Mouse (Mus musculus) splenic B cell, adult 2 months (primary cell): Measurements from ENCODE around the gene Fpr1.
"Not testable (repeated sequence)": the region's sequence is repeated elsewhere in the genome, so short reads cannot be mapped to it uniquely, and the experiment has no call there.

ENCODE experiments used
- DNase-seq: peaks from one replicate; pipeline ENCODE4 v3.0.0-alpha.2; 2011; ENCODE audit warnings: low read depth, low spot score
- H3K27me3 ChIP-seq: 2 replicates; pipeline ENCODE4 v1.6.1; 2012; ENCODE audit warnings: mild to moderate bottlenecking, low read length, moderate library complexity, mixed read lengths; ENCODE audit not compliant: control insufficient read depth, poor library complexity, insufficient read depth, severe bottlenecking
- H3K36me3 ChIP-seq: 2 replicates; pipeline ENCODE4 v1.6.1; 2012; ENCODE audit warnings: mild to moderate bottlenecking, low read length, moderate library complexity, mixed read lengths; ENCODE audit not compliant: control insufficient read depth, poor library complexity, insufficient read depth, severe bottlenecking

The Fpr1 gene

DNA sequence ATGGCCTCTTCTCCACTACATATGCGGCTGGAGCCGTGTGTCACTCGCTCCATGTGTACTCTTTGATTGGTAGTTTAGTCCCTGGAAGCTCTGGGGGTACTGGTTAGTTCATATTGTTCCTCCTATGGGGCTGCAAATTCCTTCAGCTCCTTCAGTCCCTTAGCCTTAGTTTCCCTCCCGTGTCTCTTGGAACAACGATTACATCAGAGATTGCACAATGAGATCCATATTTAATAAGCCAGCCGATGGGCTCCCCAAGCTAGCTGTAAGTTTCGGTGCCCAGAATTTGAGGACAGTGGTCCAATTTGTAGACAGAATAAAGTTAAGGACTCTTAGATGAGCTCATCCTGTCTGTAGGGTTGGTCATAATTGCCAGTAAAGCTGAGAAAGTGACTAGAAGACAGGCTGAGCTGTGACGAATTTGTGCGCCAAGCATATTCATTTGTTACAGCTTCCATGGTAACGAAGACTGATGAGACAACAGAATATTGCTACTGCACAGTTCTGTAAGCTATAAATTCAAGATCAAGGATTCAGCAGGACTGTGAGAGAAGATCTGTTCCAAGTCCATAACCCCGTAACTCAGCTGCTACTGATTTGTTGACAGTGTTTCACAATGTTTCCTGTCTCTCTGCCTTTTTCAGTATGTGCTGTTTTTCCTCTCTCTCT is 16.8 kb downstream of the Fpr1 start:
- DNase-seq = no peak
- Histone ChIP-seq H3K27me3 (no peaks in the 10 kb centered on the region), H3K36me3 (no peaks in the 10 kb centered on the region)

GRCm38 (mm10) chr17:17865168-17865567 is 18.6 kb downstream of the Fpr1 start:
- Histone ChIP-seq H3K27me3 (no peaks in the 10 kb centered on the region), H3K36me3 (no peaks in the 10 kb centered on the region)
- no peak for DNase-seq

DNA sequence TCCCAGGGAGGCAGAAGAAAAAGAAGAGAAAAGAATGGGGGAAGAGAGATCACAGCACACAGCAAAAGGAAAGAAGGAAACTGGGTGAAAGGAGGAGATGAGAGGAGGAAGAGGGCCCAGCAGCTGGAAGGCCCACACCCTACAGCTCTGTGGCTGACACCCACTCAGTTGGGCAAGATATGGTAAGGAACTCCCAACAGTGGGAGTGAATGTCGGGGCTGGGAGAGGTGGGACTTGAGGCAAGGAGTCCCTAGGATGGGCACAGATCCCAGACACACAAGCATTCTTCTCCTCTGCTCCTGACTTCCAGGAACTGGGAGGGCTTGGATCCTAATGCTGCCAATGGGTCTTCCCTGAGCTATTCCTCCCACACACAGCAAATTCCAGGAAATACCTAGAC is 21.4 kb downstream of the Fpr1 start:
- no peaks in the 10 kb centered on the region for H3K27me3 ChIP-seq
- DNase-seq = no peak

GRCm38 (mm10) chr17:17860110-17860509 is 23.6 kb downstream of the Fpr1 start:
- Histone ChIP-seq H3K27me3 (no peaks in the 10 kb centered on the region), H3K36me3 (no peaks in the 10 kb centered on the region)
- peak; percentile 11 for DNase-seq

More for the DNA sequence above, 21.4 kb downstream of the Fpr1 start:
- H3K36me3 ChIP-seq = no peaks in the 10 kb centered on the region

- Histone ChIP-seq H3K27me3 (no peaks in the 10 kb centered on the region), H3K36me3 (no peaks in the 10 kb centered on the region)
- DNase-seq = no peak
Observed at GRCm38 (mm10) chr17:17857446-17857845, 26.3 kb downstream of the Fpr1 start.

DNA sequence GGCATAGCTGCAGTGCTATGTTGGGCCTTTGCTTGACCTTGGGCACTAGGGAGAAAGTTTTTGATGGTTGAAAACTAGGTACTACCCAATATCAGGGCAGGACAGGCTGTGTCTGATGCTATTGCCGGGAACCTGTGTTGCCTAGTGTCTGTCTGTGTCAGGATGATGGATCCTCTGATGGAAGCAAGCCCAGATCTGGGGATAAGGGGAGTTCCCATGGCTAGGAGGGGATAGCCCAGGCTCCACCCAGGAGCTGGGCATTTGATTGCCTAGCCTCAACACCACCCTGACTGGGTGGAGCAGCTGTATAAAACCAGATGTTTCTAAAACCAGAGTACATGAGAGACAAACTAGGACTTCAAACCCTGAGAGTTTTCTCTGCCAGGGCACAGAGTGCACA is 27.1 kb downstream of the Fpr1 start:
- no peaks in the 10 kb centered on the region for H3K27me3 ChIP-seq
- H3K36me3 ChIP-seq = no peaks in the 10 kb centered on the region
- DNase-seq = no peak

GRCm38 (mm10) chr17:17855064-17855838 is 28.5 kb downstream of the Fpr1 start, which contains the start of gene Has1:
Gene Has1, minus strand, starts transcription at chr17:17855205.
- H3K36me3 ChIP-seq = no peaks in the 10 kb centered on the region

DNA sequence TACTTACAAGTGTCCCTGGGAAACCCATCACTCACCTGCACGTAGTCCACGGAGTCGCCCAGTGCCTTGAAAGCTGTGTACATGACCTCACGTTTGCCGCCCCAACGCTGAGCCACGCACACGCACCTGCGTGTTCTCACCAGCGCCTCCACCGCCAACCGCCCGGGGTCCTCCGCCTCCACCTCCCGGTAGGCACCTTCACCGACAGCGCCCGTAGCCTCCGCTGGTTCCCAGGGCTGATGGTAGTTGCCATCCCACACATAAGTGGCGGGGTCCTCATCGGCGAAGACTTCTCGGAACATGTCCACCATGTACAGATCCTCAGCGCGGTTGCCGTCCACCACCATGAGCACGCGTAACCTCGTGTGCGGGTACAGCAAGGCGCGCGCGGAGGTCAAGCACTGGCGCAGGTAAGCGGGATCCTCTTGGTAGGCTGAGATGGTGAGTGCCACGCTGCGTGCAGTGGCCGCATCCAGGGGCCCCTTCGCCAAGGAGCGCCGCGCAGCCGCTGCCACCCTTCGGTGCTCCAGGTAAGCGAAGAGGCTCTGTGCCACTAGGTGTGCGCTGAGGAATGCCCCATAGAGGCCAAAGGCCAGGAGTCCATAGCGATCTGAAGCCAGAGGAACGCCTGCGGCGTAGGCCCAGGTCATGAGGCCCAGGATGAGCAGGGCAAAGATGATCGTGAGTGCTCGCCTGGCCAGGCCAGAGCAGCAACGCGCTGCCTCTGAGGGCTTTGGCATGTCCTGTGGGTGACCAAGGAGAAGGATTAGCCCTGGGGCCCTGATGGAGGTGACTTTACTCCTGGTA is 33.6 kb downstream of the Fpr1 start:
- DNase-seq = no peak
- Histone ChIP-seq H3K36me3 (no peaks in the 10 kb centered on the region), H3K27me3 (no peaks in the 10 kb centered on the region)

More at GRCm38 (mm10) chr17:17855064-17855838, 28.5 kb downstream of the Fpr1 start, which contains the start of gene Has1:
- no peak for DNase-seq
- H3K27me3 ChIP-seq = no peaks in the 10 kb centered on the region

- DNase-seq = no peak
- H3K27me3 ChIP-seq = no peaks in the 10 kb centered on the region
- no peaks in the 10 kb centered on the region for H3K36me3 ChIP-seq
Observed at GRCm38 (mm10) chr17:17848988-17849387, 34.8 kb downstream of the Fpr1 start.

DNA sequence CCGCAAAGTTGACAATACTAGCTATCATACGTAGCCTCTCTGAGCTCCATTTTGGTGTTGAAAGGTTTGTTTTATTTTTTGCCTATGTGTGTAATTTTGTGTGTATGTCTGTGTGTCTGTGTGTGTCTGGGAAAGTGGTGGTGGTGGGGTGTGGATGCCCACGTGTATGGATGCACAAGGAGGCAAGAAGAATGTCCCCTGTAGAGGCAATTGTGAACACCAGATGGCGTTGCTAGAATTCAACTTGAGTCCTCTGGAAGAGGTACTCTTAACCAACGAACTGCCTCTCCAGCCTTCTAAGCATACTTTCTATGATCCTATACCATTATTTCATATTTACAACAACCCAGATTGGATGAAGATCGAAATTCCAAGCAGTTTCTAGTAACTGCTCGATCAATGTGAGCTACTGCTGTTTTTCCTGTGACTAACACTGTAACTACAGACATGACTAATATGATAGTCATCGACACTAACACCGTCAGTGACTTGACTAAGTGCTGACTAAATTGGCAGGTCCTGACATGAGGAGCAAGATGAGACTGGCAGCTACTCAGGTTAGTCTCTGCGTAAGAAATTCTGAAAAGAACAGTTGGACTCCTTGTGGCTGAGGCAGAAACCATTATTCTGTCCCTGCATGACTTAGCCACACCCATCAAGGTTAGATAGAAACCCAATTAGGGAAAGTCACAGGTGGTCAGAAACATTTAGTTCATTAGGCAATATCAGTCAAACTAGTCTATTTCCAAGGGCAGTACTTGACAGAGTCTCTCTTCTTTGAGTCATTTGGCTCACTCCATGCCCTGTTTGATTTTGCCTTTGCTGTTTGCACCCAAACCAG is 38.3 kb downstream of the Fpr1 start:
- no peak for DNase-seq
- no peaks in the 10 kb centered on the region for H3K27me3 ChIP-seq
- no peaks in the 10 kb centered on the region for H3K36me3 ChIP-seq

DNA sequence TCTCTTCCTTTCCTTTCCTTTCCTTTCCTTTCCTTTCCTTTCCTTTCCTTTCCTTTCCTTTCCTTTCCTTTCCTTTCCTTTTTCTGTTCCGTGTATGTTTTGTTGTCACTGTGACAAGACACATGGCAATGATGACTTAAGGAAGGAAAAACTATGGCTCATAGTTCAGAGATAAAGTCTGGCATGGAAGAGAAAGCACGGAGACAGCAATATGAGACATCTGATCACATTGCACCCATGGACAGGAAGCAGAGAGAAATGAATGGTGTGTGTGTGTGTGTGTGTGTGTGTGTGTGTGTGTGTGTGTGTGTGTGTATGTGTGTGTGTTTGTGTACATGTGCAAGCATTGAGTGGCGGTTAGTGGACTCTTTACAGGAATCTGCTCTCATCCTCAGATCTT is 39.1 kb downstream of the Fpr1 start:
- not testable (repeated sequence) for H3K27me3 ChIP-seq, H3K36me3 ChIP-seq, DNase-seq

GRCm38 (mm10) chr17:17843534-17844261 is 40.0 kb downstream of the Fpr1 start:
- Histone ChIP-seq H3K27me3 (no peaks in the 10 kb centered on the region), H3K36me3 (no peaks in the 10 kb centered on the region)
- no peak for DNase-seq

GRCm38 (mm10) chr17:17840796-17841195 is 42.9 kb downstream of the Fpr1 start:
- no peaks in the 10 kb centered on the region for H3K27me3 ChIP-seq
- no peaks in the 10 kb centered on the region for H3K36me3 ChIP-seq
- DNase-seq = no peak

DNA sequence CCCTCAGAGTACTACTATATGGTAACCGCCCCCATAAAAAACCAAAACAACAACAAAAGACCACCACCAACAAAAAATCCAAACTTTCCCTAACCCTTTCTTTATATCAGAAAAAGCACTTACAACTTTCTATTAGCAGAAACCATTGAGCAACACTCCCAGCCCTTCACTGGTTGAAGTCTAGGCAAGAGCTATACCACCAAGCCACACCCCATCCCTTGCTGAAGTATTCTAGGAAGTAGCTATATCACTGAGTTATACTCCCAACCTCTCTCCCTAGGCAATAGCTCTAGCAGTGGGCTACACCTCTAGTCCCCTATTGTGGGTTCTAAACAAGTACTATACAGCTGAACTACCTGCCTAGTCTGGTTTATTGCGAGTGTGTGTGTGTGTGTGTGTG is 44.5 kb downstream of the Fpr1 start:
- Histone ChIP-seq H3K27me3 (no peaks in the 10 kb centered on the region), H3K36me3 (no peaks in the 10 kb centered on the region)
- DNase-seq = no peak
